Mouse (Mus musculus) brain, embryonic 14.5 days (tissue): ENCODE measurements at regions not wholly inside any gene's neighbourhood (a gene's known extent, or its start where the extent isn't known, plus 50 kb on each side); places are given as distances from the start of the nearest gene placed in this dataset.

Experiments
- CTCF ChIP-seq: fragments of 200-500 bp; IDR thresholded peaks from 2 replicates; pipeline ENCODE4 v1.5.1; 2012; ENCODE audit warnings: inconsistent platforms, mild to moderate bottlenecking, moderate library complexity, borderline replicate concordance; ENCODE audit not compliant: insufficient read depth, insufficient read length; ENCODE audit errors: extremely low read depth
- POLR2A ChIP-seq: fragments of 200-500 bp; IDR thresholded peaks from 2 replicates; pipeline ENCODE4 v1.6.1; 2012; ENCODE audit warnings: mild to moderate bottlenecking, inconsistent platforms, borderline replicate concordance; ENCODE audit not compliant: poor library complexity, insufficient read depth, insufficient read length, severe bottlenecking; ENCODE audit errors: extremely low read depth

DNA sequence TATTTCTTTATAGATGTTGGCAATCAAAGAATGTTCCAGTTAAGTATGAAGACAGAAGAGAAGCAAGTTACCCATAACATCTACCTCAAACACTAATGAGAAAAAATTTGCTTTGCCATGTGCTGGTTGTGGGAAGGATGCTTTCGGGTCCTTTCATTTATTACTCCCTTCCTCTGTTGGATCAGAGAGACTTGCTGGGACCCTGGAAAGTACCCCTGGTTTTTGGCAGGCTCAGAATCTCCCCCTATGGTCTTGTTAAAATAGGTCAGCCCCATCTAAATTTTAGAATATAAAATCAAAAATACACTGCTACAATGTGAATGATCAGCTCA, 70.6 kb downstream of the Btg1 start:
- no peak for TF ChIP-seq CTCF
- TF ChIP-seq POLR2A = no peak
